Mouse (Mus musculus) cerebellum, adult 18-20 months (tissue): ENCODE measurements around the gene Tspan11.

Experiments
- DNase-seq, 2 experiments: peaks; one replicate each; pipeline ENCODE4 v3.0.0; 2021

The Tspan11 gene

DNA sequence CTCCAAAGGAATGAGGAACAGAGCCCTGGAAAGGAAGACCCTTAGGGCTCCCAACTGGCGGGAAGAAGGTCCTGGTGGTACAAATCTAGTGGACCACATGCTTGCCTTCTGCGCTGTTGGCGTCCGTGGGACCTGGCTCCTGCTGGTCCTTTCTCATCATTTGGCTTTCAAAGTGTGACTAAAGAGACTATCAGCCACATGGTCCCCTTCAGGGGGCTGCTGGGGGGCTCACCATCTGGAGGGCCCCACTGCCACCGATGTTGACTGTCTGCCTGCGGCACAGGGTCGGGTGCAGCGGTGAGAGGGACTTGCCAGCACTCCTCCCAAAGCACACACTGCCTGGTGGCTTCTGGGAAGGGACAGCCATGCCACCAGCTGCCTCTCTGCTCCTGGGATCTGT is 105.6 kb downstream of the Tspan11 start:
- DNase-seq, result no peak

DNA sequence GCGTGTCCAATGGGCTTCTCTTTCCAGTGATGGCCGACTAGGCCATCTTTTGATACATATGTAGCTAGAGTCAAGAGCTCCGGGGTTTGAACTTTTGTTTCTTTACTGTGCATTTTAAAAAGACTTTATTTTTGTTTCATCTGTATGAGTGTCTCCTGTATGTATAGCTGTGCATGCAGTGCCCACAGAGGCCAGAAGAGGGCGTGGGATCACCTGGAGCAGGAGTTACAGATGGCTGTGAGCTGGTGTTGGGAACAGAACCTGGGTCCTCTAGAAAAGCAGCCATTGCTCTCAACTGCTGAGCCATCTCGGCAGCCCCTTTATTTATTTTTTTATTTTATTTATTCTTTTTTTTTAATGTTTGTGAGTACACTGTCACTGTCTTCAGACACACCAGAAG is 109.5 kb downstream of the Tspan11 start:
- no peak for DNase-seq

DNA sequence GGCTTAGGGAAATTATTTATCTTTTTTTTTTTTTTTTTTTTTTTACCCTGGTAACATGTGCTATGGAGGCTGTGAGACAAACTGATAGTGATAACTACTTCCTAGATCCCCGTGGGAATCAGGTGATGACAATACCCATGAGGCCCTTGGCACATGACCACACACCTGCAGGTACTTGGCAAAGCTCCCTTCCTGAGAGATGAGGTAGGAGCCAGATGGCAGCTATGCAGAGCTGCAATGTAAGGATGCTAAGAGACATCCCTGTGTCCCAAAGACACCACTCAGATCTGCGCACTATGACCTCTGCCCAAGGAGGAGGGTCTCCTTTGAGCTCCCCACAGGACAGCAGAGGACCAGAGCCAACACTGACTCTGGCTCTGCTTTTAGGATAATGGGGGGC is 111.7 kb downstream of the Tspan11 start:
- peak; percentile 86 to 87 for DNase-seq

DNA sequence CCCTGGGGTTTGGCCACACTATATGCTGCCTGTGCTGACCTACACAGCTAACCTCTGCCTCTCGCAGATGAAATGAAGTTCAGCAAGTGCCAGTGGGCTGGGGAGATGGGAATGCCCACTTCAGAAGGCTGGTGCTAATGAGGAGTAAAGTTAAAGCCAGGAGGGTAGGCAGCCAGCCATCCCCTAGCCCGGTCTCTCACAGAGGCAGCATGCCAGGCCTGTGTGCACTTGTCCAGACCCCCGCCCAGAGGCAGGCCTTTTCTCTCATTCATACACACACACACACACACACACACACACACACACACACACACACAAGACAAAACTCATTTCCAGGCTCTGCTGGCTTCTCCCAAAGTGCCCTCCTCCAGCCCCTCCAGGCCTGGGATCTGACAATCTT is 113.4 kb downstream of the Tspan11 start:
- DNase-seq, result no peak

DNA sequence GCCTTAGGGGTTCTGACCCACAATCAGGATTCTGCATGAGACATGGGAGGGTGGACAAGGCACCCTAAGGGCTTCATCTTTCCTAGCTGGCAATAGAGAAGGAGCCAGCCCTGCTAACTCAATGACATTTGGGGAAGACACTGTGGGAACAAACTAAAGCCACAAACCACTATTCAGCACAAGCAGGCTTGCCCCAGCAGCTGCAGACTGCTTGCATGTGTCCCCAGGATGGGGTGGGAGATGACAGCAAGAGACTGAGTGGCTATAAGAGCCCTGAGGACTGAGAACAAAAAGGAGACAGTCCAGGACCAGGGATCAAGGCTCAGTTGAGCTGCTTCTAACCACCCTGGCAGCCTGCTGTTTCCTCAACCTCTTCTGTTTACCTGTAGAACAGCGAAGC is 114.2 kb downstream of the Tspan11 start:
- DNase-seq, result no peak

DNA sequence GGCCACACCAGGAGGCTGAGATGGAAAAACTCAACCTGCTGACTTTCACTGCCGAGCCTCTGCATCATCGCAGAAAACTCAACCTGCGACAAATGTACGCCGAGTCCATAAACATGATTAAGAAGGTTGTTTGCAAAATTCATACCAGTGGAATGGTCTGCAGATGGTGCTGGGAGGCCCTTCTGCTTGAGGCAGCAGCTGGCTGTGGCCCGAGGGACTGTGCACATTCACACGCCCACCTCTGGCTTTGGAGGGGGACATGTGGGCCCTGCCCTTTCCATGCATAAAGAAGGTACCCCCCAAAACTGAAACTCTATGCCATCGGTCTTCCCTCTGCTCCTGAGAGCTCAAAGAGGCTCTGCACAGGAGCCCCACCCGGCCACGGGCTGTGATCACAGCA is 114.7 kb downstream of the Tspan11 start:
- DNase-seq, result no peak

DNA sequence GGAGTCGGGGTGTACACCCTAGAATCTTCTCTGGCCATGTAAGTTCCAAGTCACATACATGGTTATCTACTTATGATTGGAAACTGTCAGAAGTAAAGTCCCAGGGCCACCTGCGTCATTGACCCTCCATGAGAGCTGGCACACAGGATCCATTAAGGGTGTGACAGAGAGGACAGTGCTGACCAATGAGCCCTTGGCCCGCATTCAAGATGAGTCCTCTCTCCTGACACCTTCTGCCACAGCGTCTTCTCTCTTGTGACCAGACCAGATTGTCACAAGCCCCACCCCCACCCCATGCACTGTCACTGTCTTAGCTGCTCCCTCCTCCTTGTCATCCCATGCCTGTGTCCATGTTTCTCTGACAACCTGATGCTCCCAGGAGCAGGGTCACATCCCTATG is 115.3 kb downstream of the Tspan11 start:
- DNase-seq, result peak; percentile 68 to 71

DNA sequence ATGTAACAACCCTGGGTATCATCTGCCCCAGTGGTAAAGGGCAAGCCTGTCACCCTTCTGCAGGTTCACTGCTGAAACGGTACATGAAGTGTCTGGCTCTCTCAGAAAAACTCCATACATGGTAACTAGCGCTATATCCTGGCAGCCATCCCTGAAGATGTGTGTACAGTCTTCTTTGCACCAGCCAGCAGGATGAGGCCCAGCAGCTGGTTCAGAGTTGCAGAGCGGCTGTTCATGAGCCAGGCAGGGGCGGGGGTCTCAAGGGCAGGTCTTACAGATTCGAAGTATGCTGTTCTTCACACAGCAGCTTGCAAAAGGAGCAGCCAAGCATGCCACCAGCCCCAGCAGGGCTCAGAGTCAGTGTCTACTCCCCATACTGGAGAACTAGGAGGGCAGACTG is 116.2 kb downstream of the Tspan11 start:
- peak in 1 of 2 experiments; percentile 38 for DNase-seq
